ENCODE assay signal across 8 mouse cellular contexts in the genomic region with DNA sequence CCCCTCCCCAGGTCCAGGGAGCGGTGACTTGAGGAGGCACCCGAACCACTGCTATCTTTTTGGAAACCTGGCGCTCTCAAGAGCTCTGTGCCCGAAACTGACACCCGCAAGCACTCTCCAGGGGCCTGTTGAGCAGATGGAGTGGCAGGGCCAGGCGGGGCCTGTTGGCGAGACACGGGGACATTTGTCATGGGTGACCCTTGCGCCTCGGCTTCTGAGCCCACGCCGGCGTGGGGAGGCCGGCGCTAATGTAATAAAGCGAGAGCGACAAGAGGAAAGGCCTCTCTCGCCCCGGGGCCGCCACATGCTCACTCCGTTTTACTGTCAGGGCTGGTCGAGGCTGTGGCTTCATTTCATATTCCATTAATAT.
DNase-seq lines count a peak whose midpoint lies in the region; ATAC-seq lines count a peak whose summit lies in the region.

No protein-coding gene starts in this region.

- H3K9me3 ChIP-seq in kidney, embryonic 14.5 days (ENCODE audit: control insufficient read depth, low read length), result no peaks in the 10 kb centered on the region
- H3K9me3 ChIP-seq in embryonic facial prominence, embryonic 13.5 days, result no peaks in the 10 kb centered on the region
- no peaks in the 10 kb centered on the region for H3K9me3 ChIP-seq in hindbrain, embryonic 16.5 days (ENCODE audit: control insufficient read depth, low read length)
- no peaks in the 10 kb centered on the region for H3K9me3 ChIP-seq in midbrain, embryonic 14.5 days (ENCODE audit: control insufficient read depth, low read length)

- peaks cover 61% of the 10 kb centered on the region for H3K27me3 ChIP-seq in kidney, embryonic 14.5 days (ENCODE audit: control insufficient read depth, insufficient read depth, low read length)
- H3K27me3 ChIP-seq in embryonic facial prominence, embryonic 13.5 days, result peaks cover 97% of the 10 kb centered on the region
- peaks cover 43% of the 10 kb centered on the region for H3K27me3 ChIP-seq in hindbrain, embryonic 16.5 days (replicated peaks; ENCODE audit: control insufficient read depth, insufficient read depth, low read length)
- peaks cover 91% of the 10 kb centered on the region for H3K27me3 ChIP-seq in midbrain, embryonic 14.5 days (ENCODE audit: control insufficient read depth, insufficient read depth, low read length)

- no peak; the same call in 1 of the 2 replicates for ATAC-seq in kidney, embryonic 14.5 days (ENCODE audit: low FRiP score, low TSS enrichment)
- no peak for ATAC-seq in embryonic facial prominence, embryonic 13.5 days (ENCODE audit: insufficient number of reproducible peaks, insufficient read depth, low FRiP score, low TSS enrichment, low read depth)
- peak; percentile 27; the same call in 1 of the 2 replicates for ATAC-seq in hindbrain, embryonic 16.5 days
- no peak for ATAC-seq in midbrain, embryonic 14.5 days (ENCODE audit: low FRiP score, low TSS enrichment)

- WGBS in kidney, embryonic 14.5 days, result 1% methylated on average over 22 of the region's 22 CpGs
- 1% methylated on average over 22 of the region's 22 CpGs for WGBS in embryonic facial prominence, embryonic 13.5 days
- 3% methylated on average over 22 of the region's 22 CpGs for WGBS in hindbrain, embryonic 16.5 days
- under 1% methylated on average over 22 of the region's 22 CpGs for WGBS in midbrain, embryonic 14.5 days

- DNase-seq in kidney, adult 11 months, result no peak
- peak; percentile 36 for DNase-seq in midbrain, embryonic 14.5 days
- no peak for DNase-seq in T-cell, adult 2 months (ENCODE audit: low spot score)
- DNase-seq in spleen, postnatal 10 days (ENCODE audit: low spot score in 2 of 2), result no peak
- DNase-seq in natural killer cell, adult 2 months (ENCODE audit: low spot score in 2 of 2), result no peak

- H3K4me3 ChIP-seq in kidney, embryonic 14.5 days (ENCODE audit: low read length), result peak overlapping the region; percentile 37
- H3K4me3 ChIP-seq in embryonic facial prominence, embryonic 13.5 days, result peak overlapping the region; percentile 28
- no peak overlapping the region for H3K4me3 ChIP-seq in hindbrain, embryonic 16.5 days (ENCODE audit: low read length)
- no peak overlapping the region for H3K4me3 ChIP-seq in midbrain, embryonic 14.5 days (replicated peaks; ENCODE audit: low read depth, low read length)

- H3K4me1 ChIP-seq in kidney, embryonic 14.5 days (ENCODE audit: control insufficient read depth, insufficient read depth, low read length), result peaks cover 11% of the 10 kb centered on the region; the same call in 1 of the 2 replicates
- peaks cover 16% of the 10 kb centered on the region for H3K4me1 ChIP-seq in embryonic facial prominence, embryonic 13.5 days
- peaks cover 7% of the 10 kb centered on the region; the same call in 1 of the 2 replicates for H3K4me1 ChIP-seq in hindbrain, embryonic 16.5 days (ENCODE audit: control insufficient read depth, insufficient read depth, low read depth, low read length)
- 0 out of 2 replicates have a peak, but pooled peaks cover 4% of the 10 kb centered on the region for H3K4me1 ChIP-seq in midbrain, embryonic 14.5 days (ENCODE audit: control insufficient read depth, insufficient read depth, low read length)

- H3K27ac ChIP-seq in kidney, embryonic 14.5 days (ENCODE audit: low read depth, low read length), result no peak overlapping the region
- no peak overlapping the region for H3K27ac ChIP-seq in embryonic facial prominence, embryonic 13.5 days
- H3K27ac ChIP-seq in hindbrain, embryonic 16.5 days (ENCODE audit: low read depth, low read length), result no peak overlapping the region
- H3K27ac ChIP-seq in midbrain, embryonic 14.5 days (replicated peaks; ENCODE audit: low read depth, low read length), result 0 out of 2 replicates have a peak overlapping the region, but pooled peaks have one; percentile 13

- H3K36me3 ChIP-seq in kidney, embryonic 14.5 days (ENCODE audit: control insufficient read depth, insufficient read depth, low read length), result no peaks in the 10 kb centered on the region
- H3K36me3 ChIP-seq in embryonic facial prominence, embryonic 13.5 days, result no peaks in the 10 kb centered on the region
- no peaks in the 10 kb centered on the region for H3K36me3 ChIP-seq in hindbrain, embryonic 16.5 days (ENCODE audit: control insufficient read depth, insufficient read depth, low read length)
- no peaks in the 10 kb centered on the region for H3K36me3 ChIP-seq in midbrain, embryonic 14.5 days (ENCODE audit: control insufficient read depth, insufficient read depth, low read length)

- H3K4me2 ChIP-seq in kidney, embryonic 14.5 days (replicated peaks; ENCODE audit: low read depth, low read length), result peak overlapping the region; percentile 52
- peak overlapping the region; percentile 49 for H3K4me2 ChIP-seq in embryonic facial prominence, embryonic 13.5 days
- peak overlapping the region; percentile 43 for H3K4me2 ChIP-seq in hindbrain, embryonic 16.5 days (ENCODE audit: low read length)
- H3K4me2 ChIP-seq in midbrain, embryonic 14.5 days (ENCODE audit: low read length), result peak overlapping the region; percentile 44

- H3K9ac ChIP-seq in kidney, embryonic 14.5 days (ENCODE audit: low read depth, low read length), result no peak overlapping the region
- no peak overlapping the region for H3K9ac ChIP-seq in embryonic facial prominence, embryonic 13.5 days
- no peak overlapping the region; the same call in 1 of the 2 replicates for H3K9ac ChIP-seq in hindbrain, embryonic 16.5 days (ENCODE audit: low read depth, low read length)
- no peak overlapping the region for H3K9ac ChIP-seq in midbrain, embryonic 14.5 days (replicated peaks; ENCODE audit: low read length)

Comparison
In these comparisons a context has a peak if more than half of its experiments do, and no peak if none do; other contexts are left out.
1. H3K4me3 ChIP-seq: peak in kidney, embryonic 14.5 days (single experiment) and embryonic facial prominence, embryonic 13.5 days (single experiment); none in hindbrain, embryonic 16.5 days (single experiment) and midbrain, embryonic 14.5 days (single experiment).
2. Peak in every context shown above with its lines, with median percentiles within 50 percentile points of each other: H3K4me2 ChIP-seq.